Mouse (Mus musculus) erythroblast, embryonic 14.5 days (primary cell): Measurements from ENCODE around the gene Rec8.

ENCODE experiments used
- GATA1 ChIP-seq: IDR thresholded peaks from 2 replicates; pipeline ENCODE4 v1.6.1; 2012; ENCODE audit warnings: low read length, inconsistent platforms, mixed read lengths
- TAL1 ChIP-seq: IDR thresholded peaks from 3 replicates; pipeline ENCODE4 v1.6.1; 2012; ENCODE audit warnings: low read length, inconsistent platforms, mixed read lengths

GRCm38 (mm10) chr14:55604823-55605222 lies 13.0 kb upstream of the Rec8 start:
- TF ChIP-seq GATA1: no peak
- no peak for TF ChIP-seq TAL1
